ENCODE assay signal across 15 mouse cellular contexts in genomic region chr2:171743111-171743510, GRCm38 (mm10).
DNase-seq lines count a peak whose midpoint lies in the region; ATAC-seq and TF ChIP-seq lines count a peak whose summit lies in the region.
"Had no signal": no experiment of that assay in that cellular context is flagged by ENCODE, and none has a peak within 500 bp of the region (broad histone marks: within the 10 kb centered on the region; RNA-seq: fewer than 3 reads in every experiment).

No protein-coding gene starts in this region.

- no peak for TF ChIP-seq CTCF in lung, adult 2 months (IDR thresholded peaks at IDR 0.05; ENCODE audit: insufficient read depth, low read length)

- DNase-seq in lung, adult 18-20 months: peak; percentile 24 to 45
- no peak for DNase-seq in lung, adult 2 months
- peak; percentile 49 for DNase-seq in limb, embryonic 11.5 days (ENCODE audit: low spot score)
- peak; percentile 38 to 54 for DNase-seq in lung, postnatal 4 days
- no peak for DNase-seq in liver, embryonic 11.5 days (ENCODE audit: low spot score)
- DNase-seq: B cell, adult 2 months; cerebellum, postnatal 10 days; right cerebral cortex, postnatal 25 days had no signal

- H3K4me2 ChIP-seq in heart, embryonic 16.5 days (ENCODE audit: low read depth, low read length): no peak overlapping the region
- no peak overlapping the region for H3K4me2 ChIP-seq in heart, embryonic 11.5 days
- H3K4me2 ChIP-seq in limb, embryonic 11.5 days (ENCODE audit: low read depth, severe bottlenecking): no peak overlapping the region
- H3K4me2 ChIP-seq in forebrain, embryonic 12.5 days: no peak overlapping the region
- no peak overlapping the region for H3K4me2 ChIP-seq in liver, embryonic 11.5 days
- H3K4me2 ChIP-seq: liver, embryonic 15.5 days; neural tube, embryonic 15.5 days had no signal

- no peaks in the 10 kb centered on the region for H3K27me3 ChIP-seq in heart, embryonic 16.5 days (ENCODE audit: control insufficient read depth, insufficient read depth, low read length)
- H3K27me3 ChIP-seq in heart, embryonic 11.5 days (ENCODE audit: control insufficient read depth, insufficient read depth, low read length): no peaks in the 10 kb centered on the region
- H3K27me3 ChIP-seq in limb, embryonic 11.5 days (ENCODE audit: control insufficient read depth, insufficient read depth, low read length): no peaks in the 10 kb centered on the region
- H3K27me3 ChIP-seq in forebrain, embryonic 12.5 days: no peaks in the 10 kb centered on the region
- no peaks in the 10 kb centered on the region for H3K27me3 ChIP-seq in liver, embryonic 11.5 days (replicated peaks; ENCODE audit: control insufficient read depth, insufficient read depth, low read length)
- H3K27me3 ChIP-seq: liver, embryonic 15.5 days; neural tube, embryonic 15.5 days had no signal

- no peak overlapping the region for H3K9ac ChIP-seq in heart, embryonic 16.5 days (ENCODE audit: low read length)
- no peak overlapping the region for H3K9ac ChIP-seq in heart, embryonic 11.5 days (ENCODE audit: low read depth, low read length)
- H3K9ac ChIP-seq in limb, embryonic 11.5 days (ENCODE audit: low read length): no peak overlapping the region
- H3K9ac ChIP-seq in forebrain, embryonic 12.5 days: no peak overlapping the region
- no peak overlapping the region for H3K9ac ChIP-seq in liver, embryonic 11.5 days (ENCODE audit: low read depth, low read length)
- H3K9ac ChIP-seq: liver, embryonic 15.5 days; neural tube, embryonic 15.5 days had no signal

- TF ChIP-seq POLR2A in lung, adult 2 months (IDR thresholded peaks at IDR 0.05; ENCODE audit: borderline replicate concordance, extremely low read depth, low read depth, low read length): no peak

- H3K4me3 ChIP-seq in heart, embryonic 16.5 days (ENCODE audit: low read length): no peak overlapping the region
- H3K4me3 ChIP-seq in heart, embryonic 11.5 days (ENCODE audit: low read depth, low read length): no peak overlapping the region
- no peak overlapping the region for H3K4me3 ChIP-seq in lung, adult 2 months (replicated peaks; ENCODE audit: extremely low read depth, low read depth, low read length)
- no peak overlapping the region for H3K4me3 ChIP-seq in limb, embryonic 11.5 days (ENCODE audit: low read depth, low read length)
- no peak overlapping the region for H3K4me3 ChIP-seq in forebrain, embryonic 12.5 days (replicated peaks)
- H3K4me3 ChIP-seq in liver, embryonic 11.5 days (ENCODE audit: low read depth, low read length): no peak overlapping the region
- H3K4me3 ChIP-seq: erythroblast, embryonic 14.5 days; liver, embryonic 15.5 days; neural tube, embryonic 15.5 days had no signal

- ATAC-seq in heart, embryonic 16.5 days (replicated peaks; ENCODE audit: extremely low read depth, insufficient read depth, low FRiP score): peak; percentile 58; the same call in 1 of the 2 replicates
- no peak for ATAC-seq in heart, embryonic 11.5 days (replicated peaks; ENCODE audit: insufficient number of reproducible peaks, low FRiP score, low TSS enrichment)
- no peak for ATAC-seq in limb, embryonic 11.5 days (ENCODE audit: insufficient number of reproducible peaks, low FRiP score, low TSS enrichment, low read depth)
- no peak for ATAC-seq in forebrain, embryonic 12.5 days (ENCODE audit: low FRiP score)
- no peak for ATAC-seq in liver, embryonic 11.5 days (replicated peaks; ENCODE audit: low FRiP score)

- H3K4me1 ChIP-seq in heart, embryonic 16.5 days (ENCODE audit: control insufficient read depth, insufficient read depth, low read length): peaks cover 3% of the 10 kb centered on the region; the same call in 1 of the 2 replicates
- no peaks in the 10 kb centered on the region for H3K4me1 ChIP-seq in heart, embryonic 11.5 days (ENCODE audit: control insufficient read depth, insufficient read depth, low read length)
- H3K4me1 ChIP-seq in lung, adult 2 months (ENCODE audit: control insufficient read depth, insufficient read depth, low read length): peaks cover 8% of the 10 kb centered on the region; the same call in 1 of the 2 replicates
- H3K4me1 ChIP-seq in limb, embryonic 11.5 days (ENCODE audit: control insufficient read depth, insufficient read depth, low read length): peaks cover 13% of the 10 kb centered on the region
- H3K4me1 ChIP-seq in forebrain, embryonic 12.5 days: 0 out of 2 replicates have a peak, but pooled peaks cover 2% of the 10 kb centered on the region
- no peaks in the 10 kb centered on the region for H3K4me1 ChIP-seq in liver, embryonic 11.5 days (replicated peaks; ENCODE audit: control insufficient read depth, insufficient read depth, low read length)
- H3K4me1 ChIP-seq: liver, embryonic 15.5 days; neural tube, embryonic 15.5 days had no signal

- 0 out of 2 replicates have a peak, but pooled peaks cover 7% of the 10 kb centered on the region for H3K9me3 ChIP-seq in heart, embryonic 16.5 days (replicated peaks; ENCODE audit: control insufficient read depth, low read length)
- H3K9me3 ChIP-seq in heart, embryonic 11.5 days (replicated peaks; ENCODE audit: control insufficient read depth, low read length): no peaks in the 10 kb centered on the region
- no peaks in the 10 kb centered on the region for H3K9me3 ChIP-seq in limb, embryonic 11.5 days (ENCODE audit: control insufficient read depth, low read length)
- no peaks in the 10 kb centered on the region for H3K9me3 ChIP-seq in forebrain, embryonic 12.5 days
- no peaks in the 10 kb centered on the region for H3K9me3 ChIP-seq in liver, embryonic 11.5 days (ENCODE audit: control insufficient read depth, low read length)
- H3K9me3 ChIP-seq: neural tube, embryonic 15.5 days had no signal

- 0 out of 2 replicates have a peak, but pooled peaks cover 2% of the 10 kb centered on the region for H3K36me3 ChIP-seq in heart, embryonic 16.5 days (ENCODE audit: control insufficient read depth, insufficient read depth)
- no peaks in the 10 kb centered on the region for H3K36me3 ChIP-seq in heart, embryonic 11.5 days (ENCODE audit: control insufficient read depth, insufficient read depth, low read length)
- H3K36me3 ChIP-seq in limb, embryonic 11.5 days (ENCODE audit: control insufficient read depth, insufficient read depth, low read length): no peaks in the 10 kb centered on the region
- H3K36me3 ChIP-seq in forebrain, embryonic 12.5 days (replicated peaks): no peaks in the 10 kb centered on the region
- H3K36me3 ChIP-seq in liver, embryonic 11.5 days (ENCODE audit: control insufficient read depth, insufficient read depth, low read length): no peaks in the 10 kb centered on the region
- H3K36me3 ChIP-seq: G1E; liver, embryonic 15.5 days; neural tube, embryonic 15.5 days had no signal

- H3K27ac ChIP-seq in heart, embryonic 16.5 days (ENCODE audit: low read length): no peak overlapping the region
- H3K27ac ChIP-seq in heart, embryonic 11.5 days (ENCODE audit: low read depth, low read length): no peak overlapping the region
- H3K27ac ChIP-seq in limb, embryonic 11.5 days (replicated peaks; ENCODE audit: low read depth, low read length): no peak overlapping the region; the same call in 1 of the 2 replicates
- no peak overlapping the region for H3K27ac ChIP-seq in forebrain, embryonic 12.5 days
- no peak overlapping the region for H3K27ac ChIP-seq in liver, embryonic 11.5 days (ENCODE audit: low read depth, low read length)
- H3K27ac ChIP-seq: liver, embryonic 15.5 days; neural tube, embryonic 15.5 days had no signal

- 13% methylated on average over 2 of the region's 2 CpGs for WGBS in heart, embryonic 16.5 days
- WGBS in heart, embryonic 11.5 days (ENCODE audit: insufficient replicate concordance): 10% methylated on average over 2 of the region's 2 CpGs
- WGBS in lung, adult 2 months: 12% methylated on average over 2 of the region's 2 CpGs
- WGBS in limb, embryonic 11.5 days: 9% methylated on average over 2 of the region's 2 CpGs
- WGBS in forebrain, embryonic 12.5 days: 37% methylated on average over 2 of the region's 2 CpGs
- 26% methylated on average over 2 of the region's 2 CpGs for WGBS in liver, embryonic 11.5 days

Comparison
In these comparisons a context has a peak if more than half of its experiments do, and no peak if none do; other contexts are left out.
1. DNase-seq: peak in lung, adult 18-20 months (2 of 2), limb, embryonic 11.5 days (single experiment) and lung, postnatal 4 days (2 of 2); none in lung, adult 2 months (single experiment) and liver, embryonic 11.5 days (single experiment).